ENCODE assay signal across 12 mouse cellular contexts in the genomic region with DNA sequence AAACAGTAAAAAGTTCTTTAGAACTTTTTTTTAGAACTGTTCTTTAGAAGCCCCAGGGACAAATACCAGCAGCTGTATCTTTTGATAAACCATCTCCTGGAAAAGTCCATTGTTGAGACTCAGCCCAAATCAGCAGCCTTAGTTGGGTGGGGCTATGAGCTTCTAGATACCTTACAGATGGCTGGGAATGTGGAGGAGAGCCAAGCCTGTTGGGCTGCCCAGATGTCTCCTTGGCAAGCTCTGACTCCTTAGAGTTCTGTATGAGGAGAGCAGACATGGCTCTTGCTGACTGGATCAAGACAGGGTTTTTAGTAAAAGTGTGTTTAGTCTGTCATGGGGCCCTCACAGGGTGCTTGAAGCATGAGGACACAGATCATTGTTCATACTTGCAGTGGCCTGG. TPM values are rescaled to one million over a fixed set of nuclear protein-coding genes. Genes with fewer than 3 reads are reported as not detected.
DNase-seq lines count a peak whose midpoint lies in the region; ATAC-seq and TF ChIP-seq lines count a peak whose summit lies in the region.
"Had no signal": no experiment of that assay in that cellular context is flagged by ENCODE, and none has a peak within 500 bp of the region (broad histone marks: within the 10 kb centered on the region; RNA-seq: fewer than 3 reads in every experiment).

No protein-coding gene starts in this region.

- DNase-seq in adrenal gland, postnatal 10 days, result peak; percentile 2
- DNase-seq in adrenal gland, postnatal 25 days, result no peak
- peak; percentile 44 for DNase-seq in heart, postnatal 4 days
- no peak for DNase-seq in heart, adult 11 months
- peak; percentile 81 for DNase-seq in brain, adult 2 months (ENCODE audit: low read depth, low spot score)
- DNase-seq in left cerebral cortex, postnatal 25 days (ENCODE audit: low spot score in 2 of 2), result peak; percentile 31 to 86
- DNase-seq in liver, postnatal 0 days, result no peak
- DNase-seq: retina, postnatal 1 day had no signal

- H3K9me3 ChIP-seq in intestine, embryonic 16.5 days (ENCODE audit: control insufficient read depth, low read length), result no peaks in the 10 kb centered on the region
- H3K9me3 ChIP-seq in liver, postnatal 0 days (ENCODE audit: low read length), result no peaks in the 10 kb centered on the region

- no peak overlapping the region for H3K9ac ChIP-seq in intestine, embryonic 16.5 days (ENCODE audit: low read depth, low read length)
- no peak overlapping the region for H3K9ac ChIP-seq in liver, postnatal 0 days (replicated peaks)

- no peaks in the 10 kb centered on the region for H3K27me3 ChIP-seq in intestine, embryonic 16.5 days (replicated peaks; ENCODE audit: control insufficient read depth, insufficient read depth, low read length)
- no peaks in the 10 kb centered on the region for H3K27me3 ChIP-seq in liver, postnatal 0 days (ENCODE audit: insufficient read depth, low read length)

- TF ChIP-seq CTCF in liver, postnatal 0 days (IDR thresholded peaks at IDR 0.05; ENCODE audit: low read depth), result no peak

- TF ChIP-seq EP300 in liver, postnatal 0 days (IDR thresholded peaks at IDR 0.05; ENCODE audit: low read depth), result no peak

- no peak overlapping the region for H3K27ac ChIP-seq in intestine, embryonic 16.5 days (ENCODE audit: low read length)
- H3K27ac ChIP-seq in liver, postnatal 0 days (ENCODE audit: low read depth), result no peak overlapping the region
- H3K27ac ChIP-seq: heart, adult 2 months had no signal

- intact Hi-C loops in left cerebral cortex, postnatal 25 days (cut with DNase I), result no loop called here

- no peaks in the 10 kb centered on the region for H3K4me1 ChIP-seq in intestine, embryonic 16.5 days (ENCODE audit: control insufficient read depth, insufficient read depth, low read length)
- no peaks in the 10 kb centered on the region for H3K4me1 ChIP-seq in liver, postnatal 0 days (ENCODE audit: insufficient read depth)

- no peak overlapping the region for H3K4me3 ChIP-seq in intestine, embryonic 16.5 days (ENCODE audit: low read length)
- H3K4me3 ChIP-seq in liver, postnatal 0 days (ENCODE audit: low read depth, low read length), result no peak overlapping the region
- H3K4me3 ChIP-seq: erythroblast, embryonic 14.5 days; heart, adult 2 months had no signal

- ATAC-seq in intestine, embryonic 16.5 days, result no peak
- no peak for ATAC-seq in liver, postnatal 0 days

- H3K4me2 ChIP-seq in intestine, embryonic 16.5 days (ENCODE audit: low read depth, low read length), result no peak overlapping the region
- H3K4me2 ChIP-seq in liver, postnatal 0 days (ENCODE audit: low read depth, low read length), result no peak overlapping the region

- no peaks in the 10 kb centered on the region for H3K36me3 ChIP-seq in intestine, embryonic 16.5 days (ENCODE audit: control insufficient read depth, insufficient read depth, low read length)
- no peaks in the 10 kb centered on the region for H3K36me3 ChIP-seq in liver, postnatal 0 days (replicated peaks; ENCODE audit: insufficient read depth, low read length)
- H3K36me3 ChIP-seq: G1E had no signal

RNA-seq across cellular contexts. Expression of gene Tcerg1l, which starts 53.8 kb away (rescaled TPM):
- total RNA-seq in adrenal gland, postnatal 10 days (2021), result under 1 TPM; 0.67 to 0.78 TPM
- 0.30 TPM in 1 of 2 replicates, not detected in the other for total RNA-seq in adrenal gland, postnatal 25 days (2021)
- total RNA-seq in heart, postnatal 4 days (2021), result not detected
- 10 to 100 TPM; 12.2 to 15.7 TPM for total RNA-seq in left cerebral cortex, postnatal 25 days (2021)
- 0.12 TPM in 2 replicates for polyA plus RNA-seq in intestine, embryonic 16.5 days (2015; fragmentation: Nextera tagmentation; extraction: Ambion mirVana)
- polyA plus RNA-seq in liver, postnatal 0 days (2015; fragmentation: Nextera tagmentation; extraction: Ambion mirVana), result not detected in 2 replicates
- total RNA-seq: heart, adult 2 months had no signal
- polyA plus RNA-seq: erythroblast, embryonic 14.5 days; G1E; heart, adult 2 months had no signal

Comparison
In these comparisons a context has a peak if more than half of its experiments do, and no peak if none do; other contexts are left out.
1. DNase-seq: peak in adrenal gland, postnatal 10 days (single experiment), heart, postnatal 4 days (single experiment), brain, adult 2 months (single experiment) and left cerebral cortex, postnatal 25 days (2 of 2); none in adrenal gland, postnatal 25 days (single experiment), heart, adult 11 months (single experiment) and liver, postnatal 0 days (single experiment).
2. RNA of gene Tcerg1l, which starts 53.8 kb away (total RNA-seq): 12.2 to 15.7 TPM in left cerebral cortex, postnatal 25 days; 0.67 to 0.78 TPM in adrenal gland, postnatal 10 days, 0.30 TPM in adrenal gland, postnatal 25 days and not detected in heart, postnatal 4 days; every median in the first group is over 4 times any median in the second.